Mouse (Mus musculus) midbrain, embryonic 11.5 days (tissue): ENCODE measurements around the gene Gm12790. TPM values are rescaled to one million over a fixed set of nuclear protein-coding genes. Genes with fewer than 3 reads are reported as not detected.
"Not testable (repeated sequence)": the region's sequence is repeated elsewhere in the genome, so short reads cannot be mapped to it uniquely, and the experiment has no call there.

Experiments
- ATAC-seq: fragments of 200-750 bp; cut with Nextera tagmentation; 2 replicates; pipeline ENCODE4 v1.8.0; 2017; ENCODE audit warnings: moderate TSS enrichment, moderate library complexity; ENCODE audit not compliant: low FRiP score
- DNase-seq: peaks from one replicate; pipeline ENCODE4 v3.0.0; 2015; ENCODE audit warnings: low spot score; ENCODE audit errors: missing footprints
- H3K27ac ChIP-seq: fragments of 300-500 bp; sonication (generic); 2 replicates; pipeline ENCODE4 v1.5.1; 2014; ENCODE audit warnings: low read depth, low read length
- H3K27me3 ChIP-seq: fragments of 300-500 bp; sonication (generic); 2 replicates; pipeline ENCODE4 v1.6.1; 2014; ENCODE audit warnings: mild to moderate bottlenecking, low read length, moderate library complexity, mixed read lengths; ENCODE audit not compliant: control insufficient read depth, insufficient read depth
- H3K36me3 ChIP-seq: fragments of 300-500 bp; sonication (generic); 2 replicates; pipeline ENCODE4 v1.6.1; 2014; ENCODE audit warnings: mild to moderate bottlenecking, low read length, moderate library complexity, mixed read lengths; ENCODE audit not compliant: control insufficient read depth, insufficient read depth
- H3K4me1 ChIP-seq: fragments of 300-500 bp; sonication (generic); 2 replicates; pipeline ENCODE4 v1.6.1; 2014; ENCODE audit warnings: low read length; ENCODE audit not compliant: control insufficient read depth, insufficient read depth
- H3K4me2 ChIP-seq: fragments of 300-500 bp; sonication (generic); 2 replicates; pipeline ENCODE4 v1.6.1; 2014; ENCODE audit warnings: mild to moderate bottlenecking, moderate library complexity
- H3K4me3 ChIP-seq: fragments of 300-500 bp; sonication (generic); 2 replicates; pipeline ENCODE4 v1.5.1; 2014; ENCODE audit warnings: low read depth, low read length
- H3K9ac ChIP-seq: fragments of 300-500 bp; sonication (generic); 2 replicates; pipeline ENCODE4 v1.6.1; 2014; ENCODE audit warnings: low read length
- H3K9me3 ChIP-seq: fragments of 300-500 bp; sonication (generic); 2 replicates; pipeline ENCODE4 v1.6.1; 2016; ENCODE audit warnings: low read length; ENCODE audit not compliant: control insufficient read depth
- WGBS: fragments of 180-500 bp; shearing (Covaris S2); extraction: QIAGEN DNeasy Blood & Tissue Kit; methylation state at CpG from one replicate; pipeline ENCODE4 v1.1.7; 2014; 5-methylcytosine and 5-hydroxymethylcytosine counted together
- polyA plus RNA-seq: library from polyadenylated mRNA; unstranded; fragments of >200 nt; fragmentation: Nextera tagmentation; extraction: Ambion mirVana; gene quantifications from 2 replicates; pipeline ENCODE4 v1.2.1, GENCODE M21; 2014

The Gm12790 gene
- not detected in 2 replicates for polyA plus RNA-seq

GRCm38 (mm10) chr4:101980949-101981348 lies at the start of gene Gm12790:
TSS of gene Gm12790 (minus strand) at chr4:101981049.
- not testable (repeated sequence) for H3K4me3 ChIP-seq, H3K27ac ChIP-seq, H3K4me1 ChIP-seq, DNase-seq, H3K36me3 ChIP-seq, H3K9me3 ChIP-seq, ATAC-seq, H3K9ac ChIP-seq, H3K27me3 ChIP-seq, H3K4me2 ChIP-seq
- WGBS, result 100% methylated on average over 1 of the region's 5 CpGs

DNA sequence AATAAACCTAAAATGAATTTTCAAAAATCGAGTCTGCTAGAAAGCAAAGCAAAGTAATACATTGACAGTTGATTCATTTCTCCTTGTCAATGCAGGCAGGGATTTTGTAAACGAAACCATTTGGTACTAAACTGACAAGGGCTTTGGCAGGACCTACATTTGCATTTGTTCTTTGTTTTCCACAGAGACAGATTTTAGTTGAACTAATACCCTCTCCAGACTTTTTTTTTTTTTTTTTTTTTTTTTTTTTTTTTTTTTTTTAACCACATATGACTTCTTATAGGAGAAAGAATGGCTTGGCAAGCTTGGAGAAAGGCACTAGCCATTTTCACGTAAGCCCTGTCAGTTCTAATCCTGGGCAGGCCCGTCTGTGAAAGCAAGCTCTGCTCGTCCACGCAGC lies 45.8 kb upstream of the Gm12790 start:
- H3K27me3 ChIP-seq, result no peaks in the 10 kb centered on the region
- no peak overlapping the region for H3K9ac ChIP-seq
- H3K9me3 ChIP-seq, result no peaks in the 10 kb centered on the region
- no peaks in the 10 kb centered on the region for H3K36me3 ChIP-seq
- ATAC-seq (no peak), DNase-seq (no peak)
- no peaks in the 10 kb centered on the region for H3K4me1 ChIP-seq
- no peak overlapping the region for H3K4me2 ChIP-seq
- no peak overlapping the region for H3K27ac ChIP-seq
- 84% methylated on average over 6 of the region's 6 CpGs for WGBS
- no peak overlapping the region for H3K4me3 ChIP-seq

DNA sequence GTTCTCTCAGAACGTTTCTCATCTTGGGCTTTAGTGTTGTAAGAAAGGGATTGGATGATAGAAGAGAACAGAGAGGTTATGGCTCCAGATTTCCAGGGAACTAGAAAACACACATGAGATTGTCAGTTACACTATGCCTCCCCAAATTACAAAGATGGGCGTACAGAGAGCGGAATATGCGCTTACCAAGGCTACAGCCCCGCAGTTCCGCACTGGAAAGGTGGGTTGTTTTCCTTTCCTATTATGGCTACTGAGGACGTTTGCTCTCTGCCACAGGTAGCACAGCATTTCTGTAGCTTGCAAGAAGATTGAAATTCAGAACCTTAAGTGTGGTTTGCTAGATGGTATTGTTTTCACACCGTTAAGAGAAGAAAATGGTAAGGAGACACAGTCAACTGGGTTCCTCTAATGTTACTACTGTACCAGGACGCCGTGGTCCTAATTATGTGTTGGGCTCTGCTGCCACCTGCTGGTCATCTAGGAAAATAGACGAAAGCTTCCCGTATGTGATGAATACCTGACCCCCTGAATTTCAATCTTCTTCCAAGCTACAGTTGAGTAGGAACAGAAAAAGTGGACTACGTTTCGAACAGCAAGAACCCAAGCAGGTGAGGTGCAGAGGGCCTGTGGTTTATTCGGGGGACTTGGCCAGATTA lies 17.5 kb upstream of the Gm12790 start:
- DNase-seq (peak; percentile 95), ATAC-seq (peak; percentile 64)
- no peak overlapping the region for H3K9ac ChIP-seq
- no peaks in the 10 kb centered on the region for H3K27me3 ChIP-seq
- H3K4me2 ChIP-seq, result no peak overlapping the region
- H3K9me3 ChIP-seq, result no peaks in the 10 kb centered on the region
- no peak overlapping the region for H3K4me3 ChIP-seq
- WGBS, result 42% methylated on average over 15 of the region's 15 CpGs
- H3K36me3 ChIP-seq, result no peaks in the 10 kb centered on the region
- no peaks in the 10 kb centered on the region for H3K4me1 ChIP-seq
- no peak overlapping the region for H3K27ac ChIP-seq

GRCm38 (mm10) chr4:101997426-101997825 lies 16.6 kb upstream of the Gm12790 start:
- Histone ChIP-seq H3K9me3 (no peaks in the 10 kb centered on the region), H3K4me2 (no peak overlapping the region), H3K9ac (no peak overlapping the region), H3K27me3 (no peaks in the 10 kb centered on the region), H3K27ac (no peak overlapping the region), H3K4me3 (no peak overlapping the region), H3K36me3 (no peaks in the 10 kb centered on the region), H3K4me1 (no peaks in the 10 kb centered on the region)
- 94% methylated on average over 5 of the region's 5 CpGs for WGBS
- no peak for ATAC-seq
- no peak for DNase-seq

DNA sequence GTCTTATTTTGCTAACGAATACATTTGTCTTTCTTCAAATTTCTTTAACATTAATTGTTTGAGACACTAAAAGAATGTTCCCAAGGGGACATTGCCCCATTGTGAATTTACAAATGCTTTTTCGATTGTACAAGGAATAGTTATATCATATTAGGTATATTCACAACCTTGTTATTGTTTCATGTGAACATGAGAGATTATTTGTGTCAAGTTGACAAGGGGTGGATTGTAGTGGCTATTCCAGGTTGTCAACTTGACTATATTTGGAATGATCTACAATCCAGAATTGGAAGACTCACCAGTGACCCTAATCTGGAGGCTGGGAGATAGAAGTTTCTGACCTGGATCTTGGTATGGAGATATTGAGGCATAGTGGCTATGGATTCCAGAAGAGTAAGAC lies 5.5 kb upstream of the Gm12790 start, which contains the start of gene Gm12789:
Gene Gm12789, plus strand, starts transcription at position 301 of the 400 bp plus-strand sequence.
- not testable (repeated sequence) for H3K4me3 ChIP-seq, DNase-seq, ATAC-seq, H3K9ac ChIP-seq, H3K4me2 ChIP-seq, H3K4me1 ChIP-seq, H3K27ac ChIP-seq, H3K9me3 ChIP-seq, H3K36me3 ChIP-seq, H3K27me3 ChIP-seq
- WGBS, result 83% methylated on average over 2 of the region's 2 CpGs

DNA sequence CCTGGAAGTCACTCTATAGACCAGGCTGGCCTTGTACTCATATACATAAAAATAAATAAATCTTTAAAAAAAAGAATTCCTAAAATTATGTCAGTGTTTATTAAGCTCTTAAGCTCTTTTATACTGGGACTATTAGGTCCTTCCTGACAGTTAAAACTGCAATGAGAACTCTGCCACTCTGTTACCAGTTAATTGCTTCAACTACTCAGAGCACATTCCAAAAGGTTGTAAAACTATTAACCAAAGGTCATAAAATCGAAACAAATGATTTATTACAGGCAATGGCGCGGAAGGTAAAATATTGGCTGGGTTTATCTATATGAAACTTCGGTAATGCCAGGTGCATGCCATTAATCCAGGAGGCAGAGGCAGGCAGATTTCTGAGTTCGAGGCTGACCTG lies 4.8 kb upstream of the Gm12790 start:
- 92% methylated on average over 5 of the region's 5 CpGs for WGBS
- Histone ChIP-seq H3K4me2 (no peak overlapping the region), H3K4me3 (no peak overlapping the region), H3K4me1 (no peaks in the 10 kb centered on the region), H3K27me3 (no peaks in the 10 kb centered on the region), H3K36me3 (no peaks in the 10 kb centered on the region), H3K9me3 (no peaks in the 10 kb centered on the region), H3K27ac (no peak overlapping the region), H3K9ac (no peak overlapping the region)
- ATAC-seq (no peak), DNase-seq (no peak)

DNA sequence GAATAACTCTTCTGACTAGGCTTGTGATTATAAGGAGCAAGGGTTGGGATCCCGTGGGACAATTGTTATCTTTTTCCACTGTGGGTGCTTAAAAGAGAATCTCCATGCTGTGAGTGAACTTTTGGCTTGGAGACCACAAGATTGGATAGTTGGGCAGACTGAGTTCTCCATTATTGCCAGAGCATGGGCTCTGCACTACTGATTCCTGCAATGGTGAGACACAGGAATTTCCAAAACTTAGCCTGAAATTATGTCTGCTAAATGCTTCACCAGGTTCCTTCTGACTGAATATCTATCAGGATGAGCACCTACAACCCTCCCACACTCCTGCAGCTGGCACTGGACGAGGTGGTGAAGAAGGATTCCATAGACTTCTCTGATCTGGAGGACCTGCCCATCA lies 40.7 kb downstream of the Gm12790 start, which contains the start of gene Gm12794:
Gene Gm12794, plus strand, starts transcription at position 301 of the 400 bp plus-strand sequence.
- not testable (repeated sequence) for H3K9ac ChIP-seq, DNase-seq, H3K27ac ChIP-seq, H3K4me1 ChIP-seq, H3K36me3 ChIP-seq, H3K27me3 ChIP-seq, ATAC-seq, H3K9me3 ChIP-seq, H3K4me2 ChIP-seq, H3K4me3 ChIP-seq
- 80% methylated on average over 2 of the region's 2 CpGs for whole genome bisulfite sequencing

Other genes with a start within 250 kb of the Gm12790 start
- gene B020004J07Rik, start 137.0 kb downstream of the Gm12790 start, polyA plus RNA-seq, result not detected in 2 replicates
- gene C130073F10Rik, start 87.3 kb downstream of the Gm12790 start, polyA plus RNA-seq, result not detected in 2 replicates
- not detected in 2 replicates for gene Gm12800, start 71.9 kb downstream of the Gm12790 start, polyA plus RNA-seq
- not detected in 2 replicates for gene Gm12794, start 40.6 kb downstream of the Gm12790 start, polyA plus RNA-seq
- not detected in 2 replicates for gene Gm12789, start 5.6 kb upstream of the Gm12790 start, polyA plus RNA-seq
- 7.5 and 9.9 TPM in 2 replicates for gene Pde4b, start 106.5 kb upstream of the Gm12790 start, polyA plus RNA-seq